Mouse (Mus musculus): Measurements from ENCODE around the gene Pml.
A peak's percentile ranks its signal among the peaks of the same experiment; 100 is the strongest.
"Not testable (repeated sequence)": the region's sequence is repeated elsewhere in the genome, so short reads cannot be mapped to it uniquely, and the experiment has no call there.

Pml gene

GRCm38 (mm10) chr9:58271109-58271508 is 21.5 kb upstream of the Pml start:
- DNase-seq: no peak

GRCm38 (mm10) chr9:58270081-58270480 is 20.5 kb upstream of the Pml start:
- no peak for DNase-seq

GRCm38 (mm10) chr9:58268384-58269313 is 19.1 kb upstream of the Pml start:
- peak; percentile 76 for DNase-seq

GRCm38 (mm10) chr9:58267046-58267445 is 17.5 kb upstream of the Pml start:
- DNase-seq: no peak

GRCm38 (mm10) chr9:58266571-58267011 is 17.0 kb upstream of the Pml start:
- no peak for DNase-seq

- no peak for DNase-seq
Observed at GRCm38 (mm10) chr9:58265368-58265767, 15.8 kb upstream of the Pml start.

GRCm38 (mm10) chr9:58262507-58262906 is 12.9 kb upstream of the Pml start:
- DNase-seq: no peak

GRCm38 (mm10) chr9:58255704-58256685 is 6.4 kb upstream of the Pml start:
- no peak for DNase-seq

- no peak for DNase-seq
Observed at GRCm38 (mm10) chr9:58255105-58255504, 5.5 kb upstream of the Pml start.

GRCm38 (mm10) chr9:58253805-58254122 is 4.2 kb upstream of the Pml start:
- not testable (repeated sequence) for DNase-seq

- peak; percentile 95 for DNase-seq
Observed at GRCm38 (mm10) chr9:58253033-58253804, 3.6 kb upstream of the Pml start, which contains the start of gene Stoml1. Stoml1 (plus strand) TSS chr9:58253164.

- not testable (repeated sequence) for DNase-seq
Observed at GRCm38 (mm10) chr9:58250730-58251129, 1.1 kb upstream of the Pml start.

- DNase-seq: no peak
Observed at GRCm38 (mm10) chr9:58250322-58250721, 736 bp upstream of the Pml start.

GRCm38 (mm10) chr9:58248746-58249413 is 706 bp downstream of the Pml start:
- DNase-seq: no peak

GRCm38 (mm10) chr9:58247064-58247759 is 2.4 kb downstream of the Pml start:
- peak; percentile 87 for DNase-seq

- no peak for DNase-seq
Observed at GRCm38 (mm10) chr9:58246083-58246591, 3.4 kb downstream of the Pml start.

- no peak for DNase-seq
Observed at GRCm38 (mm10) chr9:58243696-58244095, 5.9 kb downstream of the Pml start.

GRCm38 (mm10) chr9:58242696-58243095 is 6.9 kb downstream of the Pml start:
- DNase-seq: no peak

GRCm38 (mm10) chr9:58241780-58242485 is 7.7 kb downstream of the Pml start:
- no peak for DNase-seq

- DNase-seq: no peak
Observed at GRCm38 (mm10) chr9:58234502-58235015, 15.0 kb downstream of the Pml start.

Data from thymus, postnatal 25 days (tissue).